Mouse (Mus musculus) hindbrain, embryonic 10.5 days (tissue): ENCODE measurements around the gene 0610030E20Rik. TPM values are rescaled to one million over a fixed set of nuclear protein-coding genes. Genes with fewer than 3 reads are reported as not detected.

ENCODE experiments used
- DNase-seq: peaks from one replicate; pipeline ENCODE4 v3.0.0-alpha.2; 2017; ENCODE audit warnings: low spot score
- H3K27ac ChIP-seq: fragments of 300-500 bp; sonication (generic); 2 replicates; pipeline ENCODE4 v1.5.1; 2016; ENCODE audit warnings: mild to moderate bottlenecking, moderate library complexity
- H3K27me3 ChIP-seq: fragments of 300-500 bp; sonication (generic); 2 replicates; pipeline ENCODE4 v1.6.1; 2016; ENCODE audit warnings: mild to moderate bottlenecking; ENCODE audit not compliant: poor library complexity, insufficient read depth, severe bottlenecking
- H3K36me3 ChIP-seq: fragments of 300-500 bp; sonication (generic); 2 replicates; pipeline ENCODE4 v1.6.1; 2016; ENCODE audit warnings: mild to moderate bottlenecking, moderate library complexity
- H3K4me1 ChIP-seq: fragments of 300-500 bp; sonication (generic); replicated peaks from 2 replicates; pipeline ENCODE4 v1.6.1; 2016; ENCODE audit warnings: mild to moderate bottlenecking
- H3K4me3 ChIP-seq: fragments of 300-500 bp; sonication (generic); 2 replicates; pipeline ENCODE4 v1.5.1; 2016; ENCODE audit warnings: mild to moderate bottlenecking, moderate library complexity
- H3K9me3 ChIP-seq: fragments of 300-500 bp; sonication (generic); 2 replicates; pipeline ENCODE4 v1.6.1; 2016; ENCODE audit warnings: mild to moderate bottlenecking, moderate library complexity
- WGBS: fragments of 180-500 bp; shearing (Covaris S2); methylation state at CpG from one replicate; pipeline ENCODE4 v1.1.7; 2016; 5-methylcytosine and 5-hydroxymethylcytosine counted together
- polyA plus RNA-seq: library from polyadenylated mRNA; unstranded; fragments of >200 nt; fragmentation: Nextera tagmentation; extraction: Ambion mirVana; gene quantifications from 2 replicates; pipeline ENCODE4 v1.2.1, GENCODE M21; 2016

The 0610030E20Rik gene
- polyA plus RNA-seq: 25.5 and 27.8 TPM in 2 replicates

- peak within 1 kb of the TSS; percentile 97 for H3K27ac ChIP-seq
- under 1% methylated on average over 72 of the region's 72 CpGs for WGBS
- peaks cover 38% of the 10 kb centered on the region for H3K36me3 ChIP-seq
- no peaks in the 10 kb centered on the region for H3K27me3 ChIP-seq
- H3K4me3 ChIP-seq: peak within 1 kb of the TSS; percentile 99
- H3K9me3 ChIP-seq: no peaks in the 10 kb centered on the region
- peaks cover 47% of the 10 kb centered on the region for H3K4me1 ChIP-seq
- DNase-seq: peak; percentile 82
These were observed at the start of gene 0610030E20Rik for GRCm38 (mm10) chr6:72347166-72347941. 0610030E20Rik (plus strand) TSS chr6:72347317.

GRCm38 (mm10) chr6:72297825-72298224 is 49.3 kb upstream of the 0610030E20Rik start:
- Histone ChIP-seq H3K4me3 (no peak overlapping the region), H3K36me3 (no peaks in the 10 kb centered on the region), H3K27ac (no peak overlapping the region), H3K9me3 (no peaks in the 10 kb centered on the region), H3K4me1 (no peaks in the 10 kb centered on the region), H3K27me3 (no peaks in the 10 kb centered on the region)
- no peak for DNase-seq
- WGBS: 76% methylated on average over 3 of the region's 3 CpGs

DNA sequence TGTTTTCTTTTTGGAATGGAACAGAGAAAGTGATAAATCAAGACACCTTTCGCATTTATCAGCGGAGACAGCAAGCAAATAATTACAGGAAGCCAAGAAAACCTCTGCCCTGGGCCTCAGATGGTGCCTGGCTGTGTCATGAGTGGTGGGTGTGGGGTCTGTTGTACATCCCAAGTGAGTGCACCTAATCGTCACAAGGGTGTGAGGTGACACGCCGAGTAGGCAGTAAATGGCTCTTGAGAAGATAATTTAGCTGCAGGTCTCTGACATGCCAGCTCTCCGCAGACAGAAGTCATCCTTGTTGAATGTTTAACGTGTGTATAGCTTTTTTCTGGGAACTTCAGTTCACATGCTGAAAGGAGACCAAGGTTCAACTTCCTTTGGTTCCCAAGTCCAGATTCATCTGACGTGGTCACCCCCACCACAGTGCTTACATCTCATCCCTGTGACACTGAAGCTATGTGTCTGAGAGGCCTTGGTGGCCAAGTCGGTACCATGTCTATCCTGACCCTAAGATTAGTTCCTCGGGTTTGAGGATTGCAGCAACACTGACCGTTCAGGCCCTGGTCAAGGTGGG is 44.7 kb upstream of the 0610030E20Rik start:
- H3K4me1 ChIP-seq: 0 out of 2 replicates have a peak, but pooled peaks cover 7% of the 10 kb centered on the region
- no peak for DNase-seq
- H3K27me3 ChIP-seq: no peaks in the 10 kb centered on the region
- WGBS: 88% methylated on average over 11 of the region's 11 CpGs
- H3K9me3 ChIP-seq: no peaks in the 10 kb centered on the region
- H3K4me3 ChIP-seq: no peak overlapping the region
- H3K36me3 ChIP-seq: no peaks in the 10 kb centered on the region
- H3K27ac ChIP-seq: no peak overlapping the region

GRCm38 (mm10) chr6:72303510-72303909 is 43.6 kb upstream of the 0610030E20Rik start:
- Histone ChIP-seq H3K9me3 (no peaks in the 10 kb centered on the region), H3K4me3 (no peak overlapping the region), H3K4me1 (0 out of 2 replicates have a peak, but pooled peaks cover 7% of the 10 kb centered on the region), H3K27me3 (no peaks in the 10 kb centered on the region), H3K27ac (no peak overlapping the region), H3K36me3 (no peaks in the 10 kb centered on the region)
- no peak for DNase-seq
- WGBS: 57% methylated on average over 9 of the region's 9 CpGs

- no peak for DNase-seq
- Histone ChIP-seq H3K27me3 (no peaks in the 10 kb centered on the region), H3K9me3 (no peaks in the 10 kb centered on the region), H3K27ac (no peak overlapping the region), H3K4me1 (no peaks in the 10 kb centered on the region), H3K36me3 (peaks cover 53% of the 10 kb centered on the region), H3K4me3 (no peak overlapping the region)
- WGBS: 96% methylated on average over 3 of the region's 3 CpGs
These were observed 34.9 kb upstream of the 0610030E20Rik start for GRCm38 (mm10) chr6:72312198-72312597.

DNA sequence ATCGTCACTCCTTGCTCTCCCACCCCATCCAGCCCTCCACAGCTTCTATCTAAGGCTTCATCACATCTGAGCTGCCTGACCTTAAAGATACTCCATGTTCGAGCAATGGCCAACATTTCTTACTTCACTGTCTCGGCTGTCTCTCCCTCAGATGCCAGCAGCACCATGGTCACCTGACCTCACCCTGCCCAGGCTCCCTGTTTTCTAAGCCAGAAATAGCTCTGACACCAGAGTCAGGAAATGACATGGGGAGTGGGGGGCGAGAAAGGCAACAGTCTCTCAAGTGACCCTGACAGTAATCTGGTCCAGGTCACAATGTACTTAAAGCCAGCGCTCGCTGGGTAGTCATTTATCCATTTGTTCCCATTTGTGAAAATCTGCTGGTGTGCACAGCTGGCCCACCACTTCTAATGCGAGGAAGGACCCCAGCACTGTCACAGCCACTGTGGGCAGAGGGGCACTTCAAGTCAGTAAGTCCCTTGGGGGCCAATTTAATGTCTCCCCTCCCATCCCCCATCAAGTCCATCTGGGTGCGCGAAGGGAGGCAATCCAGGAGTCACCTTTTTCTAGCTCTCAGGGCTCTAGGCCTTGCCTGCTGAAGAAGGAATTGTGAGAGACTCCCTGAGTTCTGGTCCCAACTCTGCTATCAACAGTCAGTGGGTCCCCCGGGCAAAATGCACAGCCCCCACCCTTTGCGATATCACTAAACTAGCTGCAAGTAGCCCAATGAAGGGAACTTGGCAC is 33.8 kb upstream of the 0610030E20Rik start:
- Histone ChIP-seq H3K27me3 (no peaks in the 10 kb centered on the region), H3K9me3 (no peaks in the 10 kb centered on the region), H3K4me1 (no peaks in the 10 kb centered on the region), H3K36me3 (peaks cover 64% of the 10 kb centered on the region), H3K27ac (no peak overlapping the region), H3K4me3 (no peak overlapping the region)
- WGBS: 90% methylated on average over 11 of the region's 11 CpGs
- no peak for DNase-seq

GRCm38 (mm10) chr6:72315384-72315783 is 31.7 kb upstream of the 0610030E20Rik start:
- Histone ChIP-seq H3K27ac (no peak overlapping the region), H3K4me1 (no peaks in the 10 kb centered on the region), H3K36me3 (peaks cover 85% of the 10 kb centered on the region), H3K27me3 (no peaks in the 10 kb centered on the region), H3K4me3 (no peak overlapping the region), H3K9me3 (no peaks in the 10 kb centered on the region)
- 83% methylated on average over 2 of the region's 2 CpGs for WGBS
- DNase-seq: no peak

GRCm38 (mm10) chr6:72316044-72316443 is 31.1 kb upstream of the 0610030E20Rik start:
- Histone ChIP-seq H3K9me3 (no peaks in the 10 kb centered on the region), H3K27me3 (no peaks in the 10 kb centered on the region), H3K4me1 (no peaks in the 10 kb centered on the region), H3K36me3 (peaks cover 91% of the 10 kb centered on the region), H3K27ac (no peak overlapping the region), H3K4me3 (no peak overlapping the region)
- DNase-seq: no peak
- WGBS: 95% methylated on average over 1 of the region's 1 CpGs

DNA sequence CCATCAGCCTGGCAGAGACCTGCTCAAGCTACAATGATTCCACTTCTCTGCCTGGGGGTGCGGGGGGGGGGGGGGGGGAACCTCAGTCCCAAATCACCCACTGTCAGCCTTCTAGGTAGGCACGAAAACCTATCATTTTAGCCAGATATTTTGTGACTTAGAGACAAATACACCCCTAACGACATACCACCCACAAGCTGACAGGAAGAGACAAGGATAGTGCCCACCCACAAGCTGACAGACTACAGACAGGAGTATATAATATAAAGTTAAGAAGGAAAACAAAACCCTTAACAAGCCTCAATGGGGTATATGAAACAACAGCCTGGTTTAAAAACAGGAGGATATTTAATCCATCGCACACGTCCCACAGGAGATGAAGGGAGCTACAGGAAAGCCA is 28.7 kb upstream of the 0610030E20Rik start:
- no peaks in the 10 kb centered on the region for H3K4me1 ChIP-seq
- H3K36me3 ChIP-seq: peaks cover 97% of the 10 kb centered on the region
- no peaks in the 10 kb centered on the region for H3K9me3 ChIP-seq
- DNase-seq: no peak
- 80% methylated on average over 5 of the region's 5 CpGs for WGBS
- no peaks in the 10 kb centered on the region for H3K27me3 ChIP-seq
- no peak overlapping the region for H3K4me3 ChIP-seq
- no peak overlapping the region for H3K27ac ChIP-seq

GRCm38 (mm10) chr6:72319019-72319418 is 28.1 kb upstream of the 0610030E20Rik start:
- WGBS: 87% methylated on average over 11 of the region's 11 CpGs
- DNase-seq: no peak
- H3K27me3 ChIP-seq: no peaks in the 10 kb centered on the region
- H3K9me3 ChIP-seq: no peaks in the 10 kb centered on the region
- peaks cover 97% of the 10 kb centered on the region for H3K36me3 ChIP-seq
- H3K27ac ChIP-seq: no peak overlapping the region
- H3K4me3 ChIP-seq: no peak overlapping the region
- H3K4me1 ChIP-seq: no peaks in the 10 kb centered on the region

- no peaks in the 10 kb centered on the region for H3K9me3 ChIP-seq
- H3K4me1 ChIP-seq: no peaks in the 10 kb centered on the region
- 90% methylated on average over 3 of the region's 3 CpGs for WGBS
- H3K4me3 ChIP-seq: no peak overlapping the region
- no peak for DNase-seq
- H3K27me3 ChIP-seq: no peaks in the 10 kb centered on the region
- H3K36me3 ChIP-seq: peaks cover 100% of the 10 kb centered on the region
- H3K27ac ChIP-seq: no peak overlapping the region
These were observed 24.2 kb upstream of the 0610030E20Rik start for GRCm38 (mm10) chr6:72322936-72323335.

GRCm38 (mm10) chr6:72323786-72324508 is 23.2 kb upstream of the 0610030E20Rik start:
- H3K27me3 ChIP-seq: no peaks in the 10 kb centered on the region
- no peak for DNase-seq
- H3K4me1 ChIP-seq: no peaks in the 10 kb centered on the region
- H3K4me3 ChIP-seq: no peak overlapping the region
- peaks cover 100% of the 10 kb centered on the region for H3K36me3 ChIP-seq
- H3K9me3 ChIP-seq: no peaks in the 10 kb centered on the region
- WGBS: 89% methylated on average over 6 of the region's 6 CpGs
- no peak overlapping the region for H3K27ac ChIP-seq
